Mouse (Mus musculus): ENCODE measurements around the gene Hoxa13. TPM values are rescaled to one million over a fixed set of nuclear protein-coding genes. Genes with fewer than 3 reads are reported as not detected.

The Hoxa13 gene
- polyA plus RNA-seq, 1 experiment from 2014 or later: not detected

GRCm38 (mm10) chr6:52212556-52213118 lies 48.0 kb downstream of the Hoxa13 start:
- Histone ChIP-seq H3K36me3 (replicated peaks) (no peaks in the 10 kb centered on the region), H3K4me2 (no peak overlapping the region), H3K9me3 (no peaks in the 10 kb centered on the region), H3K4me3 (no peak overlapping the region), H3K27ac (no peak overlapping the region), H3K27me3 (replicated peaks) (peaks cover 97% of the 10 kb centered on the region), H3K4me1 (peaks cover 16% of the 10 kb centered on the region), H3K9ac (no peak overlapping the region)
- WGBS: under 1% methylated on average over 22 of the region's 22 CpGs
- no peak for ATAC-seq (replicated peaks)

DNA sequence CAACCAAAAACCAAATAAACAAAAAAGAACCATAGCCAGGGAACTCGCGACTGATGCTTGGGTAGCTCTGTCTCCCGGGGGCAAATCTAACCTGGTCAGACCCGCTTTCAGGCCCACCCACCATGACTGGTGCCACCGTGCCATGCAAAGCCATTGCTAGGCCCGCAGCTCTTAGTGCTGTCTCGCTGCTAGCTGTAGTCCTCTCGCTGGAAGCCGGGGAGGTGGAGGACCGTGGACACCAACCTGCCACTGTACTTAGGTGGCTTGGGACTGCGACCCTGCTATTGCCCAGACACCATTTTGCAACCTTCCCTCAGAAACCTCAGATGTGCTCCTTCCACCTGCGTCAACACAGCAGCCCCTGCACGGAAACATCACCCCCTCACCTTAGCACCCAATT lies 48.7 kb downstream of the Hoxa13 start:
- Histone ChIP-seq H3K4me2 (no peak overlapping the region), H3K36me3 (replicated peaks) (no peaks in the 10 kb centered on the region), H3K27me3 (replicated peaks) (peaks cover 98% of the 10 kb centered on the region), H3K9ac (no peak overlapping the region), H3K27ac (no peak overlapping the region), H3K9me3 (no peaks in the 10 kb centered on the region), H3K4me1 (peaks cover 9% of the 10 kb centered on the region), H3K4me3 (no peak overlapping the region)
- WGBS: 7% methylated on average over 13 of the region's 13 CpGs
- no peak for ATAC-seq (replicated peaks)

- no peak overlapping the region for H3K4me3 ChIP-seq
- H3K36me3 ChIP-seq (replicated peaks): no peaks in the 10 kb centered on the region
- H3K9ac ChIP-seq: no peak overlapping the region
- peaks cover 6% of the 10 kb centered on the region; the same call in 1 of the 2 replicates for H3K4me1 ChIP-seq
- H3K27ac ChIP-seq: no peak overlapping the region
- no peaks in the 10 kb centered on the region for H3K9me3 ChIP-seq
- WGBS: under 1% methylated on average over 37 of the region's 37 CpGs
- ATAC-seq (replicated peaks): 0 out of 2 replicates have a peak, but pooled peaks have one; percentile 33
- H3K27me3 ChIP-seq (replicated peaks): peaks cover 98% of the 10 kb centered on the region
- no peak overlapping the region for H3K4me2 ChIP-seq
These were observed 49.3 kb downstream of the Hoxa13 start for GRCm38 (mm10) chr6:52211170-52211935.

- H3K4me2 ChIP-seq: no peak overlapping the region
- whole genome bisulfite sequencing: 7% methylated on average over 12 of the region's 12 CpGs
These were observed 51.0 kb downstream of the Hoxa13 start for GRCm38 (mm10) chr6:52209685-52210046.

DNA sequence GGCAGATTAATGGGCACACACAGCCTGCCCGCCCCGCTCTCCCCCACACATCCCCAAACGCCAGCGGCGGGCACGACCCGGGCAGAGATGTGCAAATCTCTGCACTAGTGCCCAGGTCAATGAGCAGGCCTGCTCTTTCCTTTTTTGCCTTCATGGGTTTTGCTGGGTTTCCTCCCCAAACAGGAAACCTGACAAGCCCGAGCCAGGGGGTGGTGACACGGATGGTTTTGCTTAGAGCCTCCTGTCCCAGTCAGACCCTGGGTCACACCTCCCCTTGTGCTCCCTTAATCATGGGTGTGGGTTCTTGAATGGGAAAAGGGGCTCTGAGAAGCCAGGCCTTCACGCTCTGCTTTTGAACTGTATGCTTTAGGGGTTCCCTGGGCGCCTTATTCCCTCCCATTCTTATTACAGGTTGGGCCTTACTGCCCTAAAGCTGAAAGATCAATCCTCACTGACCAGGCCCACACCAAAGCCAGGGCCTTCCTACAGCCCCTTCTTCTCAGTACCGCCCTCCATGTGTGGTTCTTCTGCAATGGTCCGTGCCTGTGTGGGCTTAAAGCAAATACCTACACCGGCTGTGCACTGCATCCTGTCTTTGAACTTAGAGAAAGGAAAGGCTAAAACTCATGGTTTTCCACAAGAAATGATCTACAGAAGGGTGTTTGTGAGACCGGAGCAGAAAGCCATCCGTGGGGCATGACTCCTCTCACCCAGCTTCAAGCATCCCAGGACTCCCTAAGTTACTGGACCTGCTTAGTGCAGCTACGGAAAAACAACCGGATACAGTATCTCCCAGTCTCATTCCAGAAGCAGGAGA lies 51.6 kb downstream of the Hoxa13 start:
- H3K36me3 ChIP-seq (replicated peaks): no peaks in the 10 kb centered on the region
- H3K4me1 ChIP-seq: peaks cover 8% of the 10 kb centered on the region
- H3K27me3 ChIP-seq (replicated peaks): peaks cover 98% of the 10 kb centered on the region
- no peaks in the 10 kb centered on the region for H3K9me3 ChIP-seq
- no peak overlapping the region for H3K4me3 ChIP-seq
- no peak overlapping the region for H3K9ac ChIP-seq
- no peak overlapping the region for H3K4me2 ChIP-seq
- no peak for ATAC-seq (replicated peaks)
- 3% methylated on average over 18 of the region's 18 CpGs for WGBS
- no peak overlapping the region for H3K27ac ChIP-seq

More at GRCm38 (mm10) chr6:52209685-52210046, 51.0 kb downstream of the Hoxa13 start:
- ATAC-seq (replicated peaks): no peak
- Histone ChIP-seq H3K27ac (no peak overlapping the region), H3K9ac (no peak overlapping the region), H3K4me3 (no peak overlapping the region), H3K36me3 (replicated peaks) (no peaks in the 10 kb centered on the region), H3K4me1 (peaks cover 6% of the 10 kb centered on the region; the same call in 1 of the 2 replicates), H3K27me3 (replicated peaks) (peaks cover 98% of the 10 kb centered on the region), H3K9me3 (no peaks in the 10 kb centered on the region)

- Histone ChIP-seq H3K36me3 (replicated peaks) (no peaks in the 10 kb centered on the region), H3K27me3 (replicated peaks) (peaks cover 98% of the 10 kb centered on the region), H3K9ac (no peak within 1 kb of the TSS), H3K4me3 (no peak within 1 kb of the TSS), H3K27ac (no peak within 1 kb of the TSS), H3K4me2 (no peak within 1 kb of the TSS), H3K4me1 (peaks cover 12% of the 10 kb centered on the region), H3K9me3 (no peaks in the 10 kb centered on the region)
- ATAC-seq (replicated peaks): no peak
- WGBS: under 1% methylated on average over 47 of the region's 47 CpGs
These were observed 52.4 kb downstream of the Hoxa13 start, which contains the start of gene Hoxa6 for GRCm38 (mm10) chr6:52208072-52208867. TSS of gene Hoxa6 (minus strand) at chr6:52208722.

MicroRNA genes within 50 kb of the gene (microRNA counts, 519-probe panel; counts per million panel counts)
- not detected for microRNA mmu-miR-196b

Small RNA genes lying within 50 kb of the gene (microRNA-seq; reads per million reads assigned to microRNA genes)
- gene Mir196b: 32.5 reads per million, percentile 40 among the genes with 10 or more reads in this experiment

Other genes starting within 250 kb of the Hoxa13 start
- gene Skap2, start 248.3 kb downstream of the Hoxa13 start, polyA plus RNA-seq (2015; fragmentation: Nextera tagmentation; extraction: Ambion mirVana): 4.8 and 5.4 TPM in 2 replicates
- 0.14 TPM in 1 of 2 replicates, not detected in the other for gene Hoxa1, start 102.6 kb downstream of the Hoxa13 start, polyA plus RNA-seq (2015; fragmentation: Nextera tagmentation; extraction: Ambion mirVana)
- gene Hoxa2, start 96.0 kb downstream of the Hoxa13 start, polyA plus RNA-seq (2015; fragmentation: Nextera tagmentation; extraction: Ambion mirVana): 0.19 and 0.25 TPM in 2 replicates
- gene 5730596B20Rik, start 83.4 kb downstream of the Hoxa13 start, polyA plus RNA-seq (2015; fragmentation: Nextera tagmentation; extraction: Ambion mirVana): not detected in 2 replicates
- gene Hoxa4, start 69.1 kb downstream of the Hoxa13 start, polyA plus RNA-seq (2015; fragmentation: Nextera tagmentation; extraction: Ambion mirVana): not detected in 2 replicates
- 0.64 TPM in 1 of 2 replicates, not detected in the other for gene Hoxa5, start 56.3 kb downstream of the Hoxa13 start, polyA plus RNA-seq (2015; fragmentation: Nextera tagmentation; extraction: Ambion mirVana)
- not detected in 2 replicates for gene Hoxa6, start 52.2 kb downstream of the Hoxa13 start, polyA plus RNA-seq (2015; fragmentation: Nextera tagmentation; extraction: Ambion mirVana)
- gene Hoxa3, start 47.5 kb downstream of the Hoxa13 start, polyA plus RNA-seq (2015; fragmentation: Nextera tagmentation; extraction: Ambion mirVana): not detected in 2 replicates
- not detected in 2 replicates for gene Gm28308, start 47.5 kb downstream of the Hoxa13 start, polyA plus RNA-seq (2015; fragmentation: Nextera tagmentation; extraction: Ambion mirVana)
- gene Hoxa7, start 39.0 kb downstream of the Hoxa13 start, polyA plus RNA-seq (2015; fragmentation: Nextera tagmentation; extraction: Ambion mirVana): not detected in 2 replicates
- gene Hoxa9, start 29.8 kb downstream of the Hoxa13 start, polyA plus RNA-seq (2015; fragmentation: Nextera tagmentation; extraction: Ambion mirVana): not detected in 2 replicates
- 0.15 TPM in 1 of 2 replicates, not detected in the other for gene Hoxa10, start 20.0 kb downstream of the Hoxa13 start, polyA plus RNA-seq (2015; fragmentation: Nextera tagmentation; extraction: Ambion mirVana)
- gene Hoxa11, start 15.1 kb downstream of the Hoxa13 start, polyA plus RNA-seq (2015; fragmentation: Nextera tagmentation; extraction: Ambion mirVana): 0.13 TPM in 1 of 2 replicates, not detected in the other
- 0.97 and 1.6 TPM in 2 replicates for gene Evx1, start 52.6 kb upstream of the Hoxa13 start, polyA plus RNA-seq (2015; fragmentation: Nextera tagmentation; extraction: Ambion mirVana)